Mouse (Mus musculus) myocyte (in vitro differentiated cells): ENCODE measurements around the gene Fam227b.

Experiments
- CEBPB ChIP-seq: IDR thresholded peaks from 2 replicates; pipeline ENCODE4 v1.6.1; 2011; ENCODE audit warnings: mild to moderate bottlenecking, moderate library complexity; ENCODE audit not compliant: poor library complexity, insufficient read depth, severe bottlenecking
- E2F4 ChIP-seq: IDR thresholded peaks from one replicate; pipeline ENCODE4 v1.6.1; 2011; ENCODE audit warnings: mild to moderate bottlenecking, control low read depth, moderate library complexity; ENCODE audit not compliant: insufficient read depth
- MAX ChIP-seq: IDR thresholded peaks from one replicate; pipeline ENCODE4 v1.6.1; 2011; ENCODE audit warnings: low read depth, mild to moderate bottlenecking, control low read depth
- MYOD1 ChIP-seq, 3 experiments: IDR thresholded peaks; one replicate each; pipeline ENCODE4 v1.6.1; 2011; ENCODE audit warnings: control low read depth in 2 of 3, low read depth in 2 of 3, mild to moderate bottlenecking in 2 of 3, moderate library complexity in 1 of 3; ENCODE audit not compliant: insufficient read length in 2 of 3, control insufficient read depth in 1 of 3
- MYOG ChIP-seq, 3 experiments: IDR thresholded peaks; one replicate each; pipeline ENCODE4 v1.6.1; 2011; ENCODE audit warnings: control low read depth in 2 of 3, low read depth in 2 of 3, mild to moderate bottlenecking in 2 of 3; ENCODE audit not compliant: insufficient read length in 2 of 3, control insufficient read depth in 1 of 3, insufficient read depth in 1 of 3
- POLR2A ChIP-seq: IDR thresholded peaks from one replicate; pipeline ENCODE4 v1.6.1; 2011; ENCODE audit warnings: low read depth, mild to moderate bottlenecking, control low read depth, moderate library complexity; ENCODE audit not compliant: insufficient read length
- POLR2AphosphoS2 ChIP-seq: IDR thresholded peaks from one replicate; pipeline ENCODE4 v1.6.1; 2011; ENCODE audit warnings: low read depth, control low read depth; ENCODE audit not compliant: insufficient read length
- REST ChIP-seq: IDR thresholded peaks from one replicate; pipeline ENCODE4 v1.6.1; 2011; ENCODE audit warnings: mild to moderate bottlenecking, control low read depth, moderate library complexity; ENCODE audit not compliant: insufficient read depth, insufficient read length
- SRF ChIP-seq: IDR thresholded peaks from one replicate; pipeline ENCODE4 v1.6.1; 2011; ENCODE audit warnings: low read depth; ENCODE audit not compliant: control insufficient read depth, insufficient read length
- TCF12 ChIP-seq: IDR thresholded peaks from one replicate; pipeline ENCODE4 v1.6.1; 2011; ENCODE audit warnings: mild to moderate bottlenecking, control low read depth; ENCODE audit not compliant: poor library complexity, insufficient read depth, severe bottlenecking
- USF1 ChIP-seq: IDR thresholded peaks from one replicate; pipeline ENCODE4 v1.6.1; 2011; ENCODE audit warnings: low read depth, mild to moderate bottlenecking, control low read depth, moderate library complexity

DNA sequence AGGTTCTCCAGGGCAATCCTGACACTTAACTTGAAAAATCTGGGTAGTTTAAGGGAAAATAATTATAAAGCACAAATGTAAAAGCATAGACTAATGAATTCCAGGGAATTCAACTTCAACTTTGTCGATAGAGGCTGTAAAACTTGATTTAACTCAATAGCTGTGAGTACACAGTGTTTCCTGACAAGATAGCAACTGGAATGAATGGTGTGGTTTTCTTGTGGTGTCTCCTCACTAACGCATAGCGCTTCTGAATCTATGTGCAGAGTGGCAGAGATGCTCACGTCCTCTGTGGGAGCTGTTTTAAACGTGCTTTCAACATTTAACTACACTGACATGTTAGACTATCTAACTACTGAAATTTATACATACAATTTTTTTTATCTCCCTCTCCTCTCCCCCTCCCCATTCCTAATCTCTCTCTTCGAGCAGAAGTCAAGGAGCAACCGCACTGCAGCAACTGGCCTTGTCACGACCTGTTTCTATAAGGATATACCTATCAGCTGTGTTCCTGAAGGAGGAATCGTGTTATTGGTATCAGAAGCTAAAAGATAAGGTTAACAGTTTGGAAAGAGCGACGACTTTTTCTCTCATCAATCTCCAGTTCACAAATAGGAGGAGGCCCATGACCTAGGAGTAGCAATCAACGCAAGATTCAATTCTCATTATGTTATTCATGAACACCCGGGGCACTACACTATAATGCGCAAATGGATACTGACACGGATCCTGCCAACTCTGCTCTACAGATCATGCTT, 116.6 kb downstream of the Fam227b start:
- TF ChIP-seq REST (no peak), POLR2A (no peak), E2F4 (no peak), MYOG (IDR thresholded peaks at IDR 0.05; ENCODE audit: control insufficient read depth in 1 of 3, insufficient read depth in 1 of 3, insufficient read length in 2 of 3, low read depth in 2 of 3) (no peak), CEBPB (no peak), TCF12 (no peak), USF1 (no peak), MYOD1 (IDR thresholded peaks at IDR 0.05; ENCODE audit: control insufficient read depth in 1 of 3, insufficient read length in 2 of 3, low read depth in 2 of 3) (no peak), SRF (no peak), POLR2AphosphoS2 (no peak), MAX (no peak)
